Mouse (Mus musculus) thymus, adult 2 months (tissue): ENCODE measurements around the gene Tmem95. TPM values are rescaled to one million over a fixed set of nuclear protein-coding genes. Genes with fewer than 3 reads are reported as not detected.

ENCODE experiments used
- DNase-seq: peaks from one replicate; pipeline ENCODE4 v3.0.0; 2021
- H3K27ac ChIP-seq: fragments of 200-500 bp; 2 replicates; pipeline ENCODE4 v1.5.1; 2012; ENCODE audit warnings: low read length, control low read depth; ENCODE audit not compliant: control insufficient read depth, insufficient read depth
- H3K27me3 ChIP-seq: fragments of 200-500 bp; 2 replicates; pipeline ENCODE4 v1.6.1; 2012; ENCODE audit warnings: mild to moderate bottlenecking, low read length, moderate library complexity, mixed read lengths; ENCODE audit not compliant: control insufficient read depth, insufficient read depth
- H3K36me3 ChIP-seq: fragments of 200-500 bp; 2 replicates; pipeline ENCODE4 v1.6.1; 2012; ENCODE audit warnings: mild to moderate bottlenecking, low read length, moderate library complexity; ENCODE audit not compliant: control insufficient read depth, insufficient read depth
- H3K4me1 ChIP-seq: fragments of 200-500 bp; replicated peaks from 2 replicates; pipeline ENCODE4 v1.6.1; 2012; ENCODE audit warnings: low read length; ENCODE audit not compliant: control insufficient read depth, insufficient read depth
- H3K4me3 ChIP-seq: fragments of 200-500 bp; 2 replicates; pipeline ENCODE4 v1.5.1; 2012; ENCODE audit warnings: mild to moderate bottlenecking, low read length, control low read depth, moderate library complexity; ENCODE audit not compliant: control insufficient read depth, insufficient read depth
- CTCF ChIP-seq: fragments of 200-500 bp; IDR thresholded peaks from 2 replicates; pipeline ENCODE4 v1.5.1; 2012; ENCODE audit warnings: mild to moderate bottlenecking, control low read depth, low read length, moderate library complexity, borderline replicate concordance; ENCODE audit not compliant: control insufficient read depth, poor library complexity, insufficient read depth; ENCODE audit errors: extremely low read depth
- POLR2A ChIP-seq: fragments of 200-500 bp; IDR thresholded peaks from 2 replicates; pipeline ENCODE4 v1.6.1; 2012; ENCODE audit warnings: mild to moderate bottlenecking, low read length, control low read depth, moderate library complexity; ENCODE audit not compliant: control insufficient read depth, poor library complexity, insufficient read depth; ENCODE audit errors: extremely low read depth
- WGBS: fragments of 180-500 bp; shearing (Covaris S2); methylation state at CpG from one replicate; pipeline ENCODE4 v1.1.7; 2018; 5-methylcytosine and 5-hydroxymethylcytosine counted together
- polyA plus RNA-seq: library from polyadenylated mRNA; depleted of rRNA; stranded (reverse); fragments of >200 nt; gene quantifications from 2 replicates; pipeline ENCODE4 v1.2.3, GENCODE M21; 2012

Tmem95 gene
- polyA plus RNA-seq, 1 experiment: not detected

- DNase-seq: no peak
- 97% methylated on average over 8 of the region's 8 CpGs for WGBS
- Histone ChIP-seq H3K4me1 (peaks cover 19% of the 10 kb centered on the region), H3K27me3 (no peaks in the 10 kb centered on the region), H3K4me3 (no peak overlapping the region), H3K27ac (no peak overlapping the region), H3K36me3 (peaks cover 64% of the 10 kb centered on the region)
- TF ChIP-seq POLR2A (no peak), CTCF (no peak)
Observed at GRCm38 (mm10) chr11:69884663-69885062, 6.8 kb upstream of the Tmem95 start.

DNA sequence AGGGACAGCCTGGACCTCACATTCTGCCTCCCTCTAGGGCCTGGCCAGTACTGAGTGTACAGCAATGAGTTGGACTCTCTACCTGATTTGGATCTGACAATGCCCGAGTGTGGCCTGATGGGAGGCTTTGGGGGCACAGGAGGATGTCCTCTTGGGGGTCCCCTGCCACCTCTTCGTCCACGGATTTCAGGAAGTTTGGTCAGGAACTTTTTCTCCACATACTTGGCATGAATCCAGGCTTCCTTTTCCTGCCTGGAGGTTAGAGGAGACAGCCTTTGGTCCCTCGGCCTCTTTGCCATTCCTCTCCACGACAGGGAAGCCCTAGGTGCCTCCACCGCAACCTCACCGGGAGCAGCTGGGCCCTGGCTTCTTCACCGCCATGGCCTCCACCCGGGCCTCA is 6.4 kb upstream of the Tmem95 start:
- Histone ChIP-seq H3K36me3 (peaks cover 60% of the 10 kb centered on the region), H3K27me3 (no peaks in the 10 kb centered on the region), H3K27ac (no peak overlapping the region), H3K4me3 (no peak overlapping the region), H3K4me1 (peaks cover 19% of the 10 kb centered on the region)
- no peak for TF ChIP-seq POLR2A
- TF ChIP-seq CTCF: no peak
- DNase-seq: no peak
- WGBS: 89% methylated on average over 9 of the region's 9 CpGs

DNA sequence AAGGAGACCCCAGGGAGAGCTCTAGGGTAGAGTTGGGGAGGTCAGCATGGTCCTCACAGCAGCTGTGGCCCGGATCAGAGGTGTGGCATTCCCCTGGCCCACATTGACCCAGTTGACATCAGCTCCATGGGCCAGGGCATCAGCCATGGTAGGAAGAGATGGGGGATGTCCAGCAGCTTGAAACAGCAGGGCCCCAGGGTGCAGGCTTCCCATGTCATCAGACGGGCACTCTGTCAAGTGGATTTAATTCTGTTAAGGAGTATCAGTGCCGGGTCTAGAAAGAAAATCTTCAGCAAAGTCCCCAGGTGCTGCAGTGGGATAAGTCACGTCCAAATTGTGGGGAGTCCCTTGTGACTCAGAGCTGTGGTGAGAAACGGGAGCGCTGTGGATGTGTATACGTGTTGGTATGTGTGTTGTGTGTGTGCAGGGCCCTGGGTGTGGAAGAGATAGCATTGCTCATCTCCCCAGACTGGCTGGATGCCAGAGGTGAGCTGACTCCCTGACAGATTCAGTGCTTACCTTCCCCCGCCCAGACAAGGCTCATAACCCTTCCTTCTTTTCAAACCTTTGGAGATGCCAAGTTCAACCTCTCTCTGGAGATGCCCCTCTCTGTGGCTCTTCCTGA is 5.8 kb upstream of the Tmem95 start:
- Histone ChIP-seq H3K27ac (no peak overlapping the region), H3K4me3 (no peak overlapping the region), H3K36me3 (peaks cover 54% of the 10 kb centered on the region), H3K27me3 (no peaks in the 10 kb centered on the region), H3K4me1 (peaks cover 19% of the 10 kb centered on the region)
- no peak for DNase-seq
- TF ChIP-seq CTCF: no peak
- WGBS: 95% methylated on average over 8 of the region's 8 CpGs

DNA sequence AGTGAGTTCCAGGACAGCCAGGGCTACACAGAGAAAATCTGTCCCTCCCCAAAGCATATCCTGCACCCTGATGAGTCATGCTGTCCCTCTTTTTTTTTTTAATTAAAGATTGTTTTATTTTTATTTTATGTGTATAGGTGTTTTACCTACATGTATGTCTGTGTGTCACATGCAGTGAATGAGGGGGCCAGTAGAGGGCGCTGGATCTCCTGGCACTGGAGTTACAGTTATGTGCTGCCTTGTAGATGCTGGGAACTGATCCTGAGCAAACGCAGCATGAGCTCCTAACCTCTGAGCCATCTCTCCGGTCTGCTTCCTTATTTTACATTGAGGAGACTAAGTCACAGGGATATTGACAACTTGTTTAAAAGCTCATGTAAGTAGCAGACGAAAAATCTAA is 5.2 kb upstream of the Tmem95 start:
- DNase-seq: peak; percentile 71
- no peak overlapping the region for H3K27ac ChIP-seq
- H3K4me3 ChIP-seq: no peak overlapping the region
- H3K36me3 ChIP-seq: peaks cover 49% of the 10 kb centered on the region
- H3K4me1 ChIP-seq: peaks cover 19% of the 10 kb centered on the region
- peak; percentile 38; the same call in 1 of the 2 replicates for TF ChIP-seq CTCF
- TF ChIP-seq POLR2A: no peak
- WGBS: 91% methylated on average over 4 of the region's 4 CpGs
- H3K27me3 ChIP-seq: no peaks in the 10 kb centered on the region

DNA sequence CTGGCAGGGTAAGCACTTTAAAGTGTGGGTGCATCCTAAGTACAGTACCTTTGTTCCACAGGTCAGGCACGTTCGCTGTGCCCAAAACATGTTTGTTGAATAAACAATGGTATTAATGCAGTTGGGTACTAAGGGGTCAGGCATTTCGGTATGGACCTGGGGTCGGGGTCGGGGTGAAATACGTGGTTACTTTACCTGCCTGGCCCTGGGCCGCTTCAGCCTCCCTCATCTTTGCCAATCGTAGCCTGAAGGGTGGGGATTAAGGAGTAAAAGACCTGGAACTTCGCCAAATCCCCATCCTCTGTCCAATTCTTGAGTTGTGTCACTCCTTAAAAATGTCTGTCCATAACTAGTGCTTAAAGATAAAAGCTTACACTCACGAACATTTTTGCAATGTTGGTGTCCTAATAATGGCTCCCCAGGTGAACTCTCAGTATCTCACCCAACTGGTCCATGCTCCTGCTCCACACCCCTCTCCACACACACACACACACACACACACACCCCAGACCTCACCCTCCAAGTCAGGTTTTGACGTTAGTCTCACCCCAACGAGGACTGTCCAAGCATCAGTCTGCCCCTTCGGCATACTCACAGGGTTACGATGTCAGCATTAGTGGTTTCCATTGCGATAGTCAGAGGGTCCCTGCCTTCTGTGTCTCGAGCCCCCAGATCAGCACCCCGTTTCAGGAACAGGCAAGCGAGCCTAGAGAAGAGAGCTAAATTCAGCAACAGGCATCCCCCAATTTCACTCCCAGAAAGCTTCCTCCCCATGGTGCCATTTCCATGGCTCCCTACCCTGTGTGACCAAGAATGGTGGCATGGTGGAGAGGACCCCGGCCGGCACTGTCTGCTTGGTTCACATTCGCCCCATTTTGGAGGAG is 4.2 kb upstream of the Tmem95 start:
- 0 out of 2 replicates have a peak overlapping the region, but pooled peaks have one; percentile 39 for H3K4me3 ChIP-seq
- H3K27me3 ChIP-seq: no peaks in the 10 kb centered on the region
- TF ChIP-seq POLR2A (no peak), CTCF (no peak)
- H3K4me1 ChIP-seq: peaks cover 19% of the 10 kb centered on the region
- no peak for DNase-seq
- 89% methylated on average over 21 of the region's 21 CpGs for WGBS
- peaks cover 38% of the 10 kb centered on the region for H3K36me3 ChIP-seq
- H3K27ac ChIP-seq: peak overlapping the region; percentile 10; the same call in 1 of the 2 replicates

GRCm38 (mm10) chr11:69880853-69881603 is 3.2 kb upstream of the Tmem95 start, which contains the start of gene Kctd11:
TSS of gene Kctd11 (minus strand) at chr11:69881406.
- Histone ChIP-seq H3K27me3 (no peaks in the 10 kb centered on the region), H3K36me3 (peaks cover 28% of the 10 kb centered on the region), H3K4me3 (peak within 1 kb of the TSS; percentile 39), H3K27ac (peak within 1 kb of the TSS; percentile 10; the same call in 1 of the 2 replicates), H3K4me1 (peaks cover 19% of the 10 kb centered on the region)
- no peak for TF ChIP-seq POLR2A
- peak; percentile 75 for TF ChIP-seq CTCF
- WGBS: 1% methylated on average over 46 of the region's 46 CpGs
- DNase-seq: peak; percentile 70
